Mouse (Mus musculus) CH12.LX (cell line): ENCODE data around the gene Sbf2. TPM values are rescaled to one million over a fixed set of nuclear protein-coding genes. Genes with fewer than 3 reads are reported as not detected.

ENCODE experiments used
- DNase-seq: peaks from one replicate; pipeline ENCODE4 v3.0.0-alpha.2; 2013; ENCODE audit errors: extremely low read depth
- H3K27ac ChIP-seq: 2 replicates; pipeline ENCODE4 v1.5.1; 2012; ENCODE audit warnings: low read depth, mild to moderate bottlenecking, control low read depth, moderate library complexity; ENCODE audit not compliant: insufficient read depth
- H3K27me3 ChIP-seq: replicated peaks from 2 replicates; pipeline ENCODE3; 2012; ENCODE audit warnings: inconsistent platforms
- H3K36me3 ChIP-seq, 2 experiments: replicated peaks in 1 of 2; 2 replicates each; pipeline versions ENCODE3 to v1.6.1; 2012; ENCODE audit warnings: inconsistent platforms in 1 of 2, low read length in 1 of 2, mild to moderate bottlenecking in 1 of 2, mixed read lengths in 1 of 2, moderate library complexity in 1 of 2; ENCODE audit not compliant: control insufficient read depth in 1 of 2, insufficient read depth in 1 of 2
- H3K4me1 ChIP-seq, 2 experiments: 2 replicates each; pipeline ENCODE4 v1.6.1; 2012; ENCODE audit warnings: inconsistent platforms in 1 of 2, moderate library complexity in 1 of 2; ENCODE audit not compliant: insufficient read depth in 2 of 2, control insufficient read depth in 1 of 2
- H3K4me2 ChIP-seq: 2 replicates; pipeline ENCODE4 v1.6.1; 2012; ENCODE audit warnings: low read depth, mild to moderate bottlenecking, control low read depth; ENCODE audit not compliant: poor library complexity, insufficient read depth, severe bottlenecking
- H3K4me3 ChIP-seq, 3 experiments: fragments of 150-350 bp in 1 of 3; sonication (generic) in 1 of 3; replicated peaks in 1 of 3; 2 replicates each; pipeline versions ENCODE3 to v1.5.1; 2011 to 2012; ENCODE audit warnings: low read depth in 2 of 3, low read length in 2 of 3, mild to moderate bottlenecking in 2 of 3, moderate library complexity in 2 of 3, control low read depth in 1 of 3, improper control_type of control experiment in 1 of 3, inconsistent platforms in 1 of 3, mixed read lengths in 1 of 3; ENCODE audit not compliant: poor library complexity in 1 of 3
- H3K79me2 ChIP-seq: replicated peaks from 2 replicates; pipeline ENCODE4 v1.6.1; 2012; ENCODE audit warnings: mild to moderate bottlenecking, moderate library complexity; ENCODE audit not compliant: control insufficient read depth, poor library complexity, insufficient read depth, severe bottlenecking; ENCODE audit errors: extremely low read depth
- H3K9ac ChIP-seq: 2 replicates; pipeline ENCODE4 v1.6.1; 2012; ENCODE audit warnings: low read depth, mild to moderate bottlenecking, control low read depth, moderate library complexity; ENCODE audit not compliant: insufficient read depth
- H3K9me3 ChIP-seq: replicated peaks from 2 replicates; pipeline ENCODE3; 2012; ENCODE audit warnings: low read length, inconsistent platforms, mixed read lengths
- BHLHE40 ChIP-seq: IDR thresholded peaks from 2 replicates; pipeline ENCODE4 v1.6.1; 2011; ENCODE audit warnings: mild to moderate bottlenecking, low read depth, low read length, improper control_type of control experiment
- EP300 ChIP-seq: IDR thresholded peaks from 2 replicates; pipeline ENCODE4 v1.6.1; 2011; ENCODE audit warnings: low read length, improper control_type of control experiment
- JUND ChIP-seq: conservative IDR thresholded peaks from 2 replicates; pipeline ENCODE4 v1.6.1; 2011; ENCODE audit warnings: low read depth, low read length, improper control_type of control experiment
- KAT2A ChIP-seq: IDR thresholded peaks from 2 replicates; pipeline ENCODE4 v1.6.1; 2012; ENCODE audit warnings: low read length, improper control_type of control experiment, inconsistent platforms; ENCODE audit not compliant: insufficient replicate concordance
- MAFK ChIP-seq: IDR thresholded peaks from 2 replicates; pipeline ENCODE4 v1.6.1; 2011; ENCODE audit warnings: low read length, improper control_type of control experiment; ENCODE audit not compliant: insufficient replicate concordance
- MAX ChIP-seq: IDR thresholded peaks from 2 replicates; pipeline ENCODE4 v1.6.1; 2011; ENCODE audit warnings: low read length, improper control_type of control experiment
- MYC ChIP-seq: IDR thresholded peaks from 2 replicates; pipeline ENCODE4 v1.6.1; 2011; ENCODE audit warnings: low read depth, mild to moderate bottlenecking, improper control_type of control experiment, low read length
- PAX5 ChIP-seq: IDR thresholded peaks from 2 replicates; pipeline ENCODE4 v1.6.1; 2012; ENCODE audit warnings: low read length, inconsistent platforms, mixed read lengths
- POLR2AphosphoS2 ChIP-seq: IDR thresholded peaks from 2 replicates; pipeline ENCODE4 v1.6.1; 2011; ENCODE audit warnings: low read depth, low read length, improper control_type of control experiment
- RCOR1 ChIP-seq: conservative IDR thresholded peaks from 2 replicates; pipeline ENCODE4 v1.6.1; 2012; ENCODE audit warnings: low read depth, mild to moderate bottlenecking, inconsistent platforms, low read length, improper control_type of control experiment
- TCF12 ChIP-seq: IDR thresholded peaks from 2 replicates; pipeline ENCODE4 v1.6.1; 2014; ENCODE audit warnings: low read depth, mild to moderate bottlenecking, inconsistent platforms, low read length, improper control_type of control experiment
- USF2 ChIP-seq: conservative IDR thresholded peaks from 2 replicates; pipeline ENCODE4 v1.6.1; 2011; ENCODE audit warnings: low read depth, low read length, improper control_type of control experiment
- ZKSCAN1 ChIP-seq: IDR thresholded peaks from 2 replicates; pipeline ENCODE4 v1.6.1; 2012; ENCODE audit warnings: low read depth, inconsistent platforms, low read length, improper control_type of control experiment, borderline replicate concordance
- dilution Hi-C: fragments of 300-500 bp; cut with MboI; formaldehyde crosslinking; loops from 2 replicates; pipeline ENCODE4 v1.14.3; 2020; ENCODE audit warnings: low sequenced_read_pairs; ENCODE audit not compliant: extremely low pct_unique_long_range_greater_than_20kb, extremely low pct_ligation_motif_present
- in situ Hi-C: fragments of 300-500 bp; cut with MboI; formaldehyde crosslinking; loops from 3 replicates; pipeline ENCODE4 v1.14.3; 2019; ENCODE audit warnings: low sequenced_read_pairs, low pct_ligation_motif_present, low pct_unique_long_range_greater_than_20kb, mixed read lengths
- polyA plus RNA-seq: library from polyadenylated mRNA; unstranded; fragments of >175 nt; gene quantifications from 2 replicates; pipeline ENCODE4 v1.2.1, GENCODE M21; 2012; ENCODE audit warnings: low read depth; ENCODE audit not compliant: insufficient read length
- total RNA-seq, 2 experiments: library from RNA; depleted of rRNA; stranded (reverse); fragments of 300-350 nt in 1 of 2; fragments of >200 nt in 1 of 2; gene quantifications; 2 replicates each; pipeline ENCODE4 v1.2.3; 2012 to 2014

Sbf2 gene
- total and polyA plus RNA-seq, 3 experiments: 9.5 to 21.5 (median 11.4) TPM

DNA sequence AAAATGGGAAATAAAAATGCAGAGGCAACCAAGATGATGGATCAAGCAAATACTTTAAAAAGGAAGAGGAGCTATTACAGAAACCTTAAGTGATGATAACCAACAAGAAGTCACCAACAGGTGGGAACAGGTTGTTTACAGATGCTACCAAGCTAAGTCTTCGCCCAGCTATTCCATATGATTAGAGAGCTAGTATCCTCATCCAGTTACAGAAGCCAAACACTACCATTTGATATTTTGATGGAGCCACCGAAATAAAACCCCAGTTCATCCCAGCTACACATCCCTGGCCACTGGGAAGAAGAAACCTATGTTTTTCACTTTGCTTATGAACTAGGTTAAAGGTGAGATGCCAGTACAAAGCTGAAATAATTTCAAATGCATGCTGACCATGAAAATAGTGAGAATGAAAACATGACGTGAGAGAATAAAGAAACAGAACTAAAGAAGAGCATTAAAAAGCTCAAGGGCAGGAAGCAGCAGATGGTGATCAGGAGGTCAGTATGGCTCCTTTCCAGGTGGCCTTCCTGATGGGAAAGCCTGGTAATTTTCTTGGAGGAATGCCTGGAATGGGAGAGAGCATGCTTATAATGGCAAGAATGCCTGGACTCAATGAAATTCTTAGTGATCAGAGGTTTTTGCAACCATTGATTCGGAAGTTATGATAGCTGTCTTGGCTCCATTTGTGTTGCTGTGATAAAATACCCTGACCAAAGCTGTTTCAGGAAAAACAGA lies 48.7 kb downstream of the Sbf2 start:
- Histone ChIP-seq H3K36me3 (peaks cover 0 to 2% of the 10 kb centered on the region in 2 experiments), H3K9ac (no peak overlapping the region), H3K4me3 (no peak overlapping the region), H3K79me2 (no peaks in the 10 kb centered on the region), H3K27ac (no peak overlapping the region), H3K4me2 (no peak overlapping the region), H3K4me1 (0 out of 4 replicates have a peak, but pooled peaks cover 0 to 3% of the 10 kb centered on the region in 2 experiments), H3K9me3 (no peaks in the 10 kb centered on the region), H3K27me3 (no peaks in the 10 kb centered on the region)
- no peak for TF ChIP-seq KAT2A
- no peak for TF ChIP-seq JUND
- no peak for TF ChIP-seq PAX5
- no peak for TF ChIP-seq BHLHE40
- TF ChIP-seq USF2: no peak
- TF ChIP-seq RCOR1: no peak
- in situ Hi-C loops (no loop called here), dilution Hi-C loops (no loop called here)
- no peak for DNase-seq

GRCm38 (mm10) chr7:110561647-110562046 lies 53.1 kb downstream of the Sbf2 start:
- no peaks in the 10 kb centered on the region for H3K9me3 ChIP-seq
- no peak overlapping the region for H3K4me2 ChIP-seq
- no peaks in the 10 kb centered on the region for H3K27me3 ChIP-seq
- peaks cover 0 to 6% of the 10 kb centered on the region in 2 experiments for H3K36me3 ChIP-seq
- TF ChIP-seq POLR2AphosphoS2 (no peak), MAFK (peak; percentile 83; the same call in 1 of the 2 replicates)
- dilution Hi-C loops: no loop called here
- H3K4me1 ChIP-seq: peaks cover 5 to 27% of the 10 kb centered on the region in 2 experiments; a peak in 3 of 4 replicates
- H3K4me3 ChIP-seq: no peak overlapping the region
- H3K79me2 ChIP-seq: no peaks in the 10 kb centered on the region
- H3K9ac ChIP-seq: no peak overlapping the region
- H3K27ac ChIP-seq: no peak overlapping the region
- no peak for DNase-seq
- in situ Hi-C loops: no loop called here

GRCm38 (mm10) chr7:110557001-110557400 lies 57.7 kb downstream of the Sbf2 start:
- Histone ChIP-seq H3K79me2 (no peaks in the 10 kb centered on the region), H3K9ac (no peak overlapping the region), H3K36me3 (peaks cover 0 to 6% of the 10 kb centered on the region in 2 experiments), H3K27ac (no peak overlapping the region), H3K9me3 (no peaks in the 10 kb centered on the region), H3K4me2 (no peak overlapping the region), H3K4me1 (peaks cover 8 to 65% of the 10 kb centered on the region in 2 experiments; a peak in 3 of 4 replicates), H3K4me3 (no peak overlapping the region), H3K27me3 (no peaks in the 10 kb centered on the region)
- no peak for TF ChIP-seq MAX
- TF ChIP-seq TCF12: no peak
- TF ChIP-seq ZKSCAN1: no peak
- no peak for TF ChIP-seq EP300
- TF ChIP-seq MYC: no peak
- TF ChIP-seq RCOR1: no peak
- DNase-seq: peak; percentile 23
- dilution Hi-C loops: no loop called here
- in situ Hi-C loops: no loop called here
